Mouse (Mus musculus): ENCODE measurements around the gene Abcc3.
A peak's percentile ranks its signal among the peaks of the same experiment; 100 is the strongest.

The Abcc3 gene

DNA sequence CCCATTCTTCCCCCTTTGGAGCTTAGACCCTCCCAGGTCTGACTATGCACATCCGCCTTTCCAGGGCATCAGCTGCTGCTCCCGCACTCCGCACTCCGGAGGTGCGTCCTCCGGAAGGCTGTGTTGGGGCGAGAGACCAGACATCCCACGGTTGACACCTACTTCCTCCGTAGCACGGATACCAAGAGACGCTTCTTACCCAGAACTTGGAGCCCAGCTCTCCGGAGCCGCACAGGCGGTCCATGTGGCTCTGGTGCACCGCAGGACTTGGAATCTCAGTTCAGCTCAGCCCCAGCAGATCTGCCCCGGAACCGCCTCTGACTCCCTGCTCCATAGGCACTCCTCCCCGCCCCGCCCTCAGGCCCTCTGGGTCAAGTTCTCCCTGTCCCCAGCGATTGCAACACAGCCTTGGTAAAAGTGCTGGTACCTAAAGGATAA, at the start of gene Abcc3:
Abcc3 (minus strand) TSS at position 326 of the 438 bp plus-strand sequence.
- DNase-seq (ENCODE audit: low spot score in 2 of 2) = no peak

DNA sequence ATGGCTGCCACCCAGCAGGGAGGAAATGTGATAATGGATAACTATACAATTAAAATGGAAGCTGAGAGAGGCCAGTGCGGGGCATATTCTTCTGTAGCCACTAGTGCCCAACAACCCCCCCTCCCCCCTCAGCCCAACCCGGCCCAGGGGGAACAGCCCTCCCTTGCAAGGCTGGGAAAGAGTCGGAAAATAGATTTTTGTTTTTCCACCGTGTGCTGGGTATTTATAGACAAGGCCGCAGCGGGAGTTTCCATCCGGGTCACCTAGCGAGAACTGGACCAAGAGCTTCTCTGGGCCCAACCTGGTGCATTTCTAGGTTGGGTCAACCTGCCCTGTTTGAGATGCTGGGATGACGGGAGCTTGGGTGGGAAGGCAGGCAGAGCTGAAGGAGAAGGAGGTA, 49.0 kb upstream of the Abcc3 start:
- DNase-seq (ENCODE audit: low spot score in 2 of 2) = no peak

DNA sequence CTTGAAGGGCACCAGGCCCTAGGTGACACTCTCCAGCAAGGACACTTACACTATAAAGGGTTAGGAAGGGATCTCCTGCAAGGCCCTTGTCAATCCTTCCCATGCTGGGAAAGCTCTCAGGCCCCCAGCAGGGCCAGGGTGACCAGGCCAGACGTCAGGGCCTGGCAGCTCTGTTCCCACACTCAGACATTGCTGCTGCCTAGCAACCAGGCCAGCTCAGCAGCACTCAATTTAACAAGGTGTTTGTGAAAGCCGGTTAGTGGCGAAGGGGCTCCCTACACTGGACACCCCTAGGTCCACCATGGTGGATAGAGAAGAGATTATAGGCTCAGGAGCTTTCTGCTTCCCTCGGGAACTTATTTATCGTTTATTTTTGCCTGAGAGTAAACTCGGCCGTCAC, 48.3 kb upstream of the Abcc3 start:
- DNase-seq (ENCODE audit: low spot score in 2 of 2) = no peak

DNA sequence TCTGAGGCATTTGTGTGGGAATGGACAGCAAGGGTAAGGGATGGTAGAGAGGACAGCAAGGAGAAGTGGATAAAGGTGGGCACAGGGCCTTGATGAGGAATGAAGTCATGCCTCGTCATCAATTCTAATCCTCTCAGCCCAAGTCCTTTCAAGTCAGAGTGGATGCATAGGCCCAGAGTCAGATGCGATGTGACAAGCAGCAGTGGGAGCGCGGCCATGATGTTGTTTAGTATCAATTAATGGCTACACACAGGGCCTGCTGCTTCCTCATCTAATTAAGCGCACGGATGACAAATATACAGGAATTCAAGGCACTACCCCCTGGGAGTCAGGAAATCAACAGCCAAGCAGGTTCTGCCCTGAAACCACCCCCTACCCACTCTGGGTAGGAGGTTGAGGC, 47.6 kb upstream of the Abcc3 start:
- DNase-seq (ENCODE audit: low spot score in 2 of 2) = no peak

DNA sequence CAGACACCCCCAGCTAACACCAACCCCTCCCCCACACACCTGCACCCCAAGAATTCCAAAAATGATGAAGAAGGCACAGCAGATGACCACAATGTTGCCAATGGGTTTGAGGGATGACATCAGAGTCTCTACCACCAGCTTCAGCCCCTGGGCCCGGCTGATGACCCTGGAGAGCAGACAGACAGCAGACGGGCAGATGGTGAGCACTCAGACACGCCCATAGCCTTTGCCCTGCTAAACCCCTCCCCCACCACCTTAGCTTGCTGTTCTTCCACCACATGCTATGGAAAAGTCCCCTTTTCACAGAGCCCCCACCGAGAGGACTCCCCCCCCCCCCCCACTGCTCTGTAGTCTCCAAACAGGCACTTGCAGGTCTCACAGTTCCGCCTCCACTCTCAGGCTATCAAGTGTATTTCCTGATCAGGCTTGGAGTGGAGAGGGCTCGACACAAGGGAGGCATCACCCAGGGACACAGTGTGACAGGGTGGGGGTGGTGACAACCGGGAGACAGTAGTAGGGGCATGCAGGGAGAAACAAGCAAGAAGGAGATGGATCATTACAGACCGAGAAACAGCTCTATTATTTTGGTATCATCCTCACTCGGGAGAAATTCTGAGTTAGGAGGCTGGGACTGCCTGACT, 36.3 kb upstream of the Abcc3 start:
- DNase-seq (ENCODE audit: low spot score in 2 of 2) = no peak

DNA sequence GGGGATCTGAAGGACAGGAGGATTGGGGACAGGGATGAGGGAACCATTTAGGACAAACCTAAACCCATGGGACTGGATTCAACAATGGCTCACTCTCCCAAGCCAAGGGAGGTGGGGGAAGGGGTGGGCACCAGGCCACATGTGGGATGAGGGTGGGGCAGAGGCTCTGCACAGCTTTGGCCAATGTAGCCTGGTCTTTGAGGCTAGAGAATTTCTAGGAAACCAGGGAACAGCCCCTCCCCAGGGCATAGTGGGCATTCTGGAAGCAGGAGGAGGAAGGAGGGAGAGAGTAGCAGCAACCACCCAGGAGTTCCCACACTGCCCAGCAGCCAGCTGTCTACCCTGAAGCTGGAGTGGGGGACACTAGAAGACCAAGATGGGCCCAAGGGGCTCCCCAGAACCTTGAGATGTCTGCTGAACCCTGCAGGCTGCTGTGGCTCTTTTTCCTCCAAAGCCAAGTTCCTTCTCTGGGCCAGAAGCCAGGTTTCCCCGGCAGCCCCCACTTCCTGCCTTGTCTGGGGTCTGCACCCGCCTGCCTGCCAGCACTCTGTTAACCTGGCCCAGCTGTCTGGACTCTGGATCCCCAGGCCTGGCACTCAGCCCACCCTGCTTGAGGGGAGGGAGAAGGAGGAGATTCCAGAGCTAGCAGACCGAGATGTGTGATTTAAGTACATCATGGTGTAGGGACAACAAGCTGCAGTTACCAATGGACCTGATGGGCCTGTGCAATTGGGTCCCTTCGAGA, 35.5 kb upstream of the Abcc3 start:
- no peak for DNase-seq (ENCODE audit: low spot score in 2 of 2)

DNA sequence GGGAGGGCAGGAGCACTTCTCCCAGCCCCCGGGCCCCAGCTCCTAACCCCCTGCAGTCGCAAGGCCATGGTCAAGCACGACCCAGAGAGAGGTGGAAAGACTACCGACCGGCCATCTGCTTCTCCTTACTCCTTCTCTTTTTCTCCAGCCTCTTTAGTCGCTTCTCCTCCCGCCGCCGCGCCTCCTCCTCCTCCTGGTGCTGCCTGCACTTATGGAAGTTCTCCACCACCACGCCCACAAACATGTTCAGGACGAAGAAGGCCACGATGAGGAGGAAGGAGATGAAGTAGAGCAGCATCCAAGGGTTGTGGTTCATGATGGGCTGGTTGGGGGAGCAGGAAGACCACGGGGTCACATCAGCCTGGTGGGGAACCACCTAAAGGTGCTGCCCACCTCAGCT, 32.9 kb upstream of the Abcc3 start:
- no peak for DNase-seq (ENCODE audit: low spot score in 2 of 2)

DNA sequence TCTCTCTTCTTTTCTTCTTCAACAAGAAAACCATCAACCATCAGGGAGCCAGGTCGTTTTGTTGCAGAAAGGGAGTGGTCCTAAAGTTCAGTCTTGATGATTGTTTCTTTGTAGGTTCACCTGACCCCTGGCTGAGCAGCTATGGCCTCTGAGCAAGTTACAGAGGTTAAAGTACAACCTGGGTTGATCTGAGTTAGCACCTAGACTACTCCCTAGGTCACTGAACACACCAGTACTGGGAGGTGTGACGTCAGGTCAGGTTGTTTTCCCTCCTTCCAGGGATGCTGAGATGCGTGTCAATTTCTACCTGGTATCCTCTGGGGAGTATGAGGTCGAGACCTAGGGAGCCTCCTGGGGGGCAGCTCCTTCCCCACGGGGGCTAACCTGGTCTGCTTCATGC, 32.4 kb upstream of the Abcc3 start:
- DNase-seq (ENCODE audit: low spot score in 2 of 2) = no peak

DNA sequence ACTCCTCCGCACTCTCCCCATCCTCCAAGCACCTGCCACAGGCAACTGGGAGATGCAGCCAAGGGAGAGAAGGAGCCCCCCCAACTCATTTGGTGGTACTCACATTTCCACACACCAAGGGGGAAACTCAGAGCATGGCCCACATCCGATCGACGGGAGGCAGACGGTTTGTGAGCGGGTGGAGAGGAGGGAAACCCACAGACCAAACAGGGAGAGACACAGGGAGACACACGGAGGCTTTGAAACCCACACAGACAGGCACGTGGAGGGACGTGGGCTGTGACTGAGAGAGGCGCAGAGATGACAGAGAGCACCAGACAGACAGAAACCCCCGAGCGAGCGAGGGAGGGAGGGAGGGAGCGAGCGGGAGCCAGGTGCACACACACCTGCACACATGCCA, 31.6 kb upstream of the Abcc3 start:
- DNase-seq (ENCODE audit: low spot score in 2 of 2) = no peak

DNA sequence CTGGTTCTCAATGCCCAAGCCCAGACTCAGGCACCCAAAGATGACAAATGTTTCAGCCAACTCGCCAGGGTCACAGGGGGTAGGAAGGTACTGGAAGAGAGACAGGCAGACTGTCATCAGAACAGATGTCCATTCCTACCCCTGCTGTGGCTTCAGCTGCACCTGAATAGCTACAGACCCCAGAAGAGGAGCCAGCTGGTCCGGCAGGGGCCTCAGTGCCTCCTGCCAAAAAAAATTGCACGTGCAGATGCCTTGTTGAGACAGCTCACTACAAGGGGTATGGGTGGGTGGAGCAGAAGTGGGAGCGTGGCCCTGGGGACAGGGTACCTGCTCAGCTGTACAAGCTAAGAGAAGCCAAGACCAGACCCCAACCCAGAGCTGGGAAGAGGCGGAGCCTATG, 31.1 kb upstream of the Abcc3 start:
- DNase-seq (ENCODE audit: low spot score in 2 of 2) = no peak

DNA sequence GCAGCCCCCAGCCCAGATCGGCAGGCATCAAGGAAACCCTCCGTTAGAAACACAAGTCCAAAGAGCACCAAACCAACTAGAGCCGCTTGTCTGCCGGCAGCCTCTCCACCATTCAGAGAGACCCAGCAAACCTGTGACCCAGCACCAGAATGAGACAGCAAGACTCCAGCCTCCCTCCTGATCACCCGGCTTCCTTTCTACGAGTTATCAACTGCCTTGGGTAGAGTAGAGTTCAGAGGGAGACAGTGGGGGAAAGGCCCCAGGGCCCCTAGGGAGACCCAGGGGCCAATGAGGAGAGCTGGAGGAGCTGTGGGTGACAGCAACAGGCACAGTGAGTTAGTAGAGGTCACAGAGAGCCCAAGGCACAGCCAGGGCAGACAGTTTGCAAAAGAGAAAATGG, 28.2 kb upstream of the Abcc3 start:
- no peak for DNase-seq (ENCODE audit: low spot score in 2 of 2)

DNA sequence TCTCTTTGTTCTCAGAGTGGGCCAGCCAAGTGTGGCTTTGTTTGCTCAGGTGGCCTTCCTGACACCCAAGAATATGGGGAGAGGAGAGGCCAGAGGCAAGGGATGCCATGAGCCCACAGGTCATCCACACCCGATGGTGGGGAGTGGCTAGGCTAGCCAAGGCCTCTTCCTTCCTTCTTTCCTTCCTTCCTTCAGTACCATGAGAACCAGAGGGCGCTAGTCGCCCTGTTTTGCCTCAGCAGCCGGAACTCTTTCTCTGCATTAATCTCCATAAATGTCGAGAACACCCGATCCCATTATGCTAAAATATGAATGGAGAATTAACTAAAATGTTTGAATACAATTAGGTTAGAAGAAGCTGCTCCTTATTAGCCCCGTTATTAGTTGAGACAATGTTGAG, 27.5 kb upstream of the Abcc3 start:
- DNase-seq (ENCODE audit: low spot score in 2 of 2) = no peak

DNA sequence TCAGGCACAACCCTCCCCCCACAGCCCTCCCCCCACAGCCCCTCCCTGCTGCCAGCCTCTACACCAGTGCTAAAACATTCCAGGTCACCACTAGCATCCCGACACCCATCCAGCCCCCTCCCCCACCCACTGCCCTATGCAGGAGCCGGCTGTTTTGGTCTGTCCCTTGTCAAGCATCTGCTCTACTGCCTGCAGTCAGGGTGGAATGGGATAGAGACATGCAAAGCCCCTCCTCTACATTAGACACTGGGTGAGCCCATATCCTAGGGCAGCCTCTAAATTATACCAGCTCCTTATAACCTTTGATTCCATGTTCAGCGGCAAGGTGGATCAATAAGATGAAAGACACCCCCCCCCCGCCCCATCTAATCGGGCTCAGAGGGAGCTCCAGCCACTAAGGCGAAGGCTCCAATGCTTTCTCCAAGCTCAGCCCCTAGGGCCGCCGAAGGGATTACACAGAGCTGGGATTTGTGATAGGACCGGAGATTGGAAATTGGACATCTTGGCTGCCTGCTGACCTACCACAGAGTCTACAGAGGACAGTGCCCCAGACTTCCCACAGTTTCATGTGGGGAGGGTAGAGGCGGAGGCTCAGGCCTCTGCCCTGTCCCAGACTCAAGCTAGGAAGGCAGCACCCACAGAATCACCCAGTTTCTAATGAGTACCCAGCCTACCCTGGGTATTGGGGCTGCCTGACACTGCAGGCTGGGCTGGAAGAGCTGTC, 26.4 kb upstream of the Abcc3 start:
- DNase-seq (ENCODE audit: low spot score in 2 of 2) = no peak

DNA sequence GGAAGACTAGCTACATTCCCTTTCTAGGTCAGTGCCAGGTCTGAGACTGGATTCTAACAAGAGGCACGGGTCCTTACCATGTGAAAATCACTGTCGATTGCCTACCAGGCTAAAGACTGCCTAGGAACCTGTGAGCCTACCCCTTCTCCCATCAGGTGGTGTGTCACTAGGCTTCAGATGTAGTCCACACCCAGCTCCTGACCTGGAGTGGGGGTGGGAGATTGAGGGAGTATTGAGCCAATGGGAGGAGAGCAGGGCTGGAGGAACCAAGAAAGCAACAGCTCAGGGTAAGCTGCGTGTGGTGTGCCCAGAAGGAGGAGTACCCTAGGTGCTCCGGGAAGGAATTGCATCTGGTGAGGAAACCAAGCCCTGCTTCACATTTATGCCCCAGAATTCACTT, 21.2 kb upstream of the Abcc3 start:
- DNase-seq (ENCODE audit: low spot score in 2 of 2) = no peak

DNA sequence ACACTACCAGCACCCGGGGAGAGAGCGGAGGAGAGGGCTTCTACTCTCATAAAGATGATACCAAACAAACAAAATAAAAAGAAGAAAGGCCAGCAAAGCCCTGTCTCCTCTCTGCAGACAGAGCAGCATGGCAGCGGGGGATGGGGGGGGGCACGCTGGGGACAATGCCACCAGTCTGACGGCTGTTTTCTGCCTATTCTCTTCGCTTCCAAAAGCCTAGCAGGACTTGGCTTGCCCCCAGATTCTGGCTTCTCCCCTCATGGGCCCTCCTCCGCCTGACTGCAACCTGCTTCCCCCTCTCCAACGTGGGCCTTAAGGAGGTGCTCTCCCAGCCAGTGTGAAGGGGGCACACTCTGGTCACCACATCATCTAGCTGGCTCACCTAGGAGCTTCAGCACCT, 20.7 kb upstream of the Abcc3 start:
- DNase-seq (ENCODE audit: low spot score in 2 of 2) = no peak

DNA sequence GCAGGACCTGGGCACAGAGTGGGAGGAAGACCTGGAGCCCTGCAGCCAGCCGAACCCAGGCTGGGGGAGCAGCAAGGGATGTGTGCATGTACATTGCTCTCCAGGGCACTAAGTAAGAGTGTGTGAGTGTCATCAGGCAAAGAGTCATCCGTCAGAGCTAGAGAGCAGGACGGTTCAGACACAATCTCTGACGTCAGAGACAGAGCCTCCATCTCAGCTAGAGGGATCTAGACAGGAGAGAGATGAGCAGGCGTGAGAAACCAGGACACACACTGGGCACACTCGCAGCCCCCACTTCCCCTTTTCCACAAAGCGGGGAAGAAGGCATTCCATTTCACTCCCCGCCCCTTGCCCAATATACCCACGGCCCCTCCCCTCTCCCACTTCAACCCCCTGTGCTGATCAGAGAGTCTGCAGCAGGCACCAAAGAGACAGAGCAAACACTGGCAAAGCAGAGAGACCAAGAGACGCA, 20.2 kb upstream of the Abcc3 start:
- no peak for DNase-seq (ENCODE audit: low spot score in 2 of 2)

DNA sequence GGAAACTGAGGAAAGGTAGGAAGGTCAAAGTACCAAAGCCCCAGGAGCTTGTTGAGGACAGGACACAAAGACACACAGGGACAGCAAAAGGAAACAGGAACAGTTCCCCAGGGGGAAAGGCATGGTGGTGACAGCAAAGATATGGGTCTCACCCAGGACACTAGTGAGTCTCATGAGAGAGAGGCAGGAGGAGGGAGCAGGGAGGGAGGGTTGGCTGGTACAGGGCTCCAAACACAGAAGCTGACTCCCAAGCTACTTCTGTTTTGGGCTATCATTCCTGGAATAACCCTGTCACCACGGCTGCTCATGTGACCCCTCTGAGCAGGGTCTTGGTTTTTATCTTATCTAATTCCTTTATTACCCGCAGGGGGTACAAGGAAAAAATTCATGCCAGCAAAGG, 19.8 kb upstream of the Abcc3 start:
- no peak for DNase-seq (ENCODE audit: low spot score in 2 of 2)

DNA sequence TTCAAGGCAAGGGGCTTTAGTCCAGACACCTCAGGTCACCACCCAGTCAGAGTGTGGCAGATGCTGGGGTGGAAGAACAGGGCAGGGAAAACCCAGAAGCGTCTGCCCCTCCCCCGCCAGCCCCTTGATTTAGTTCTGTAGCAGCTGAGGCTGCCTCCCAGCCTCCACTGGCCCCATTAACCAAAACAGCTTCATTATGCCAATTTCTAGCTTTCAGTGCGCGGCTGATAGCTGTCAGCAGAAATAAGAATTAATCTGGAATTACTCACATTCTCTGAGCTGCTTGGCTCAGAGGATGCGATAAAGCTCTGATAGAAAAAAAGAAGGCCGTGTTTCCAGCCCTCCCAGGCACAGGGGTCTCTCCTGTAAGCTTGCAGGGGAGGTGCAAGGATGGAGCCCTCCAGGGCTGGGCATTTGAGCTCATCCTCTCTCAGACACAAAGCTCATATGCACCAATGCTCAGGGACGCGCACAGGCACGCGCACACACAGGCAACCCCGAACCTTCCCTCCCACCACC, 15.1 kb upstream of the Abcc3 start:
- no peak for DNase-seq (ENCODE audit: low spot score in 2 of 2)

DNA sequence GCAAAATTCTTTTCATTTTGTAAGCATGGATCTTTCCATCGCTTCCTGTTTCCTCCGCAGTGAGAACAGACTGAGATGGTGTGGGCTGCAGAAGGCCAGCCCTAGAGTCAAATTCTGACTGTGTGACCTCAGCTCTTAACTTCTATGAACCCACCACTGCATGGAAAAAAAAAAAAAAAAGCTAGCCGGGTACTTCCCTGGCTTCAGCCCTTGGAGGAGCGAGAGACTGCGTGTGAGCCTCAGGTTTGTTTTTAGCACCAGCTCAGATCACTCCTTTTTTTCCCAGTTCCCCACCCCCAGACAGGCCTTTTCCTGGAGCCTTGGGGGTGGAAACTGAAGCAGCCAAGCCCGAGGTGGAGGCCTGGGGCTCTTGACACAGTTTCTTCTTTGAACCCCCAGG, 12.6 kb upstream of the Abcc3 start:
- DNase-seq (ENCODE audit: low spot score in 2 of 2) = no peak

DNA sequence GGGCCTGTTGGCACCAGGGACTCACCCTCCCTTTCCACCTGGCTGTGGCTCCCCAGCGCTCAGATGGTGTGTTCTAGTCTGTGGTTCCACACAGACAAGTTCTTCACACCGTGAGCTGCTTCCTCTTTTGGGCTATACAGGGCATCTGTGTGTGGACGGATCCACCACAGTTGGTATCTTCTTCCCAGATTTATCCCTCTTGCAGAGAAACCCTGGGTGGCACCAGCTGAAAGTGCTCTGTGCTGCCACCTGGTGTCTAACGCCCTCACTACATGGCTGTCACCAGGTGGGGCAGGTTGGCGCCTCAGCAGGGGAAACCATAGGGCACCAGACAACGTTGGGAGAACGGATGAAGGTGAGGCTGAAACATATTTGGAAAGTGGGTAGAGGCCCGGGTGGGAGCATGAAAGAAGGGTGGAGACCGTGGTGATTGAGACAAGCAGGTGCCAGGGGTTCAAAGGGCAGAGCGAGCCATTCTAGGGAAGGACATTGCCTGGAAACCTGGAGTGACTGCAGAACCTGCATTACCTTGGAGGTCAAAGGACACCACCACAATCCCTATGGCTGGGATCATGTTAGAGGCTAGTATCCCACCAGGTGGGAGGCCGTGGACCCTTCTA, 12.0 kb upstream of the Abcc3 start:
- peak; percentile 85 to 89 for DNase-seq (ENCODE audit: low spot score in 2 of 2)

DNA sequence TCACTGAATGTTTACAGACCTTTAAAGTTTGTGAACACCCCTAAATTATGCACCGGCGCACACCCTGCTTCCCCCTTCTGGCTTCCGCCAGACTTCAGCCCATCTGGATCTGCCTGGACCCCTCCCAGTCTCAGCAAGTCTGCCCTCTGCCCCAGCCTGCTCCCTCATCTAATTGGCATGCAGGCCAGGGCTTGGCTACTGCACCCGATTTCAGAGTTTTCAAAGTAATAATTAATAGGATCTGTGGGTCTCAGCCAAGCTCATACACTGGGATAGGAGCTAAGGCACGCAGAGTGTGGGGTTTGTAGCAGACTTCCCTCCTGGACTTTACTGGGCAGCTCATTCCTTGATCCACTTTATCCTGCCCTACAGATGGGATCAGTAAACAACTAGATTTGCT, 11.4 kb upstream of the Abcc3 start:
- no peak for DNase-seq (ENCODE audit: low spot score in 2 of 2)

DNA sequence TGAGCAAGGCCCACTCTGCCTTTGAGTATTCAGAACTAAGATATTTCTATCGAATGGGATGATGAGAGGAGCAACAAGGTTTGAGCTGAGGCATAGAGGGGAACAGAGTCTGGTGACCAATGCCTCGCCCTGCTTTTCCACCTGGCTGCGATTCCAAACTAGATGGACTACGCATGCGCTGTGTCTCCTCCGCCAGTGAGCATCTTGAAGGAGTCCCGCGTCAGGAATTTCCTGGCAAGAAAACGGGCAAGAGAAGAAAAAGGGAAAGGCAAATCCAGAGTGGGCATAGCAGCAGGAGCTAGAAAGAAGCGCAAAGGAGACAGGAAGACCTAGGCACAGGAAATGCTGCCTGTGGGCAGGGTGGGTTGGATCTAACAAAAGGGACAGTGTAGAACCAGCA, 11.0 kb upstream of the Abcc3 start:
- no peak for DNase-seq (ENCODE audit: low spot score in 2 of 2)

Measured in spleen, postnatal 10 days (tissue).